ENCODE assay signal across 8 mouse cellular contexts in genomic region chr17:56727659-56728058, GRCm38 (mm10). TPM values are rescaled to one million over a fixed set of nuclear protein-coding genes. Genes with fewer than 3 reads are reported as not detected.
A peak's percentile ranks its signal among the peaks of the same experiment; 100 is the strongest.
DNase-seq lines count a peak whose midpoint lies in the region; ATAC-seq and TF ChIP-seq lines count a peak whose summit lies in the region.

No protein-coding gene starts in this region.

- H3K4me1 ChIP-seq in lung, embryonic 16.5 days (replicated peaks; ENCODE audit: control insufficient read depth, insufficient read depth, low read length): peaks cover 26% of the 10 kb centered on the region
- no peaks in the 10 kb centered on the region for H3K4me1 ChIP-seq in lung, adult 2 months (ENCODE audit: control insufficient read depth, insufficient read depth, low read length)
- peaks cover 22% of the 10 kb centered on the region for H3K4me1 ChIP-seq in intestine, embryonic 14.5 days (replicated peaks; ENCODE audit: control insufficient read depth, insufficient read depth, low read length)
- peaks cover 26% of the 10 kb centered on the region for H3K4me1 ChIP-seq in stomach, embryonic 16.5 days (ENCODE audit: control insufficient read depth, insufficient read depth, low read length)

- peak; percentile 19 for ATAC-seq in lung, embryonic 16.5 days (ENCODE audit: low read depth)
- peak; percentile 34; the same call in 1 of the 2 replicates for ATAC-seq in intestine, embryonic 14.5 days (replicated peaks; ENCODE audit: low FRiP score, low TSS enrichment, low read depth)
- peak; percentile 24; the same call in 1 of the 2 replicates for ATAC-seq in stomach, embryonic 16.5 days (ENCODE audit: insufficient read depth, low FRiP score)
- ATAC-seq in activated CD4-positive, CD25-positive, alpha-beta regulatory T cell, adult 4 months: no peak

- peak overlapping the region; percentile 40; the same call in 1 of the 2 replicates for H3K9ac ChIP-seq in lung, embryonic 16.5 days (ENCODE audit: low read length)
- no peak overlapping the region for H3K9ac ChIP-seq in intestine, embryonic 14.5 days (ENCODE audit: low read length)
- peak overlapping the region; percentile 35 for H3K9ac ChIP-seq in stomach, embryonic 16.5 days (ENCODE audit: low read length)

- WGBS in lung, embryonic 16.5 days: 9% methylated on average over 12 of the region's 12 CpGs
- 15% methylated on average over 12 of the region's 12 CpGs for WGBS in lung, adult 2 months
- 9% methylated on average over 12 of the region's 12 CpGs for WGBS in intestine, embryonic 14.5 days
- WGBS in stomach, embryonic 16.5 days: 8% methylated on average over 12 of the region's 12 CpGs

- peak; percentile 86 for DNase-seq in heart, adult 11 months
- no peak for DNase-seq in heart, postnatal 4 days
- DNase-seq in lung, adult 2 months: no peak
- peak; percentile 72 for DNase-seq in intestine, embryonic 14.5 days (ENCODE audit: low spot score)
- DNase-seq in ovary, adult 18-20 months (ENCODE audit: low spot score): no peak

- TF ChIP-seq POLR2A in lung, adult 2 months (IDR thresholded peaks at IDR 0.05; ENCODE audit: borderline replicate concordance, extremely low read depth, low read depth, low read length): no peak

- H3K4me3 ChIP-seq in lung, embryonic 16.5 days (ENCODE audit: low read length): no peak overlapping the region
- H3K4me3 ChIP-seq in lung, adult 2 months (replicated peaks; ENCODE audit: extremely low read depth, low read depth, low read length): no peak overlapping the region
- H3K4me3 ChIP-seq in intestine, embryonic 14.5 days (ENCODE audit: low read depth, low read length): no peak overlapping the region
- no peak overlapping the region for H3K4me3 ChIP-seq in stomach, embryonic 16.5 days (replicated peaks; ENCODE audit: low read length)

- peaks cover 8% of the 10 kb centered on the region for H3K36me3 ChIP-seq in lung, embryonic 16.5 days (ENCODE audit: control insufficient read depth, insufficient read depth, low read length)
- H3K36me3 ChIP-seq in intestine, embryonic 14.5 days (ENCODE audit: control insufficient read depth, insufficient read depth, low read length): peaks cover 15% of the 10 kb centered on the region
- no peaks in the 10 kb centered on the region for H3K36me3 ChIP-seq in stomach, embryonic 16.5 days (ENCODE audit: control insufficient read depth, insufficient read depth, low read length)

- peak overlapping the region; percentile 23 for H3K4me2 ChIP-seq in lung, embryonic 16.5 days (ENCODE audit: low read depth, low read length)
- H3K4me2 ChIP-seq in intestine, embryonic 14.5 days (ENCODE audit: low read length): peak overlapping the region; percentile 18; the same call in 1 of the 2 replicates
- H3K4me2 ChIP-seq in stomach, embryonic 16.5 days (ENCODE audit: low read depth, low read length): peak overlapping the region; percentile 34; the same call in 1 of the 2 replicates

- H3K27ac ChIP-seq in lung, embryonic 16.5 days (ENCODE audit: low read length): 0 out of 2 replicates have a peak overlapping the region, but pooled peaks have one; percentile 46
- no peak overlapping the region; the same call in 1 of the 2 replicates for H3K27ac ChIP-seq in intestine, embryonic 14.5 days (ENCODE audit: low read depth)
- H3K27ac ChIP-seq in stomach, embryonic 16.5 days (ENCODE audit: low read length): peak overlapping the region; percentile 73

- no peaks in the 10 kb centered on the region for H3K27me3 ChIP-seq in lung, embryonic 16.5 days (ENCODE audit: control insufficient read depth, insufficient read depth, low read depth, low read length)
- H3K27me3 ChIP-seq in intestine, embryonic 14.5 days (replicated peaks; ENCODE audit: control insufficient read depth, insufficient read depth, low read length): no peaks in the 10 kb centered on the region
- no peaks in the 10 kb centered on the region for H3K27me3 ChIP-seq in stomach, embryonic 16.5 days (ENCODE audit: control insufficient read depth, insufficient read depth, low read length)

- no peak for TF ChIP-seq CTCF in lung, adult 2 months (IDR thresholded peaks at IDR 0.05; ENCODE audit: insufficient read depth, low read length)

- peaks cover 3% of the 10 kb centered on the region for H3K9me3 ChIP-seq in lung, embryonic 16.5 days (ENCODE audit: control insufficient read depth, low read length)
- no peaks in the 10 kb centered on the region for H3K9me3 ChIP-seq in intestine, embryonic 14.5 days (ENCODE audit: control insufficient read depth, low read length)
- no peaks in the 10 kb centered on the region for H3K9me3 ChIP-seq in stomach, embryonic 16.5 days (replicated peaks; ENCODE audit: control insufficient read depth, low read length)

RNA-seq across cellular contexts. Expression of gene Vmac, which starts 9.8 kb away (rescaled TPM):
- 1 to 10 TPM; 5.3 to 8.0 TPM for total RNA-seq in heart, postnatal 4 days (2021)
- 15.4 and 18.2 TPM in 2 replicates for polyA plus RNA-seq in lung, embryonic 16.5 days (2015; fragmentation: Nextera tagmentation; extraction: Ambion mirVana)
- 31.9 and 32.4 TPM in 2 replicates for polyA plus RNA-seq in lung, adult 2 months (2012; rRNA removed)
- 21.2 and 21.3 TPM in 2 replicates for polyA plus RNA-seq in intestine, embryonic 14.5 days (2014; fragmentation: Nextera tagmentation; extraction: Ambion mirVana)
- polyA plus RNA-seq in stomach, embryonic 16.5 days (2015; fragmentation: Nextera tagmentation; extraction: Ambion mirVana): 19.6 and 20.2 TPM in 2 replicates
- polyA plus RNA-seq in activated CD4-positive, CD25-positive, alpha-beta regulatory T cell, adult 4 months (2017; shearing (Covaris generic)): 1 to 10 TPM; 6.0 TPM

RNA-seq across cellular contexts. Expression of gene Ndufa11, which starts 10.1 kb away (rescaled TPM):
- total RNA-seq in heart, postnatal 4 days (2021): 100 to 1,000 TPM; 705 to 809 TPM
- polyA plus RNA-seq in lung, embryonic 16.5 days (2015; fragmentation: Nextera tagmentation; extraction: Ambion mirVana): 424 and 435 TPM in 2 replicates
- 348 and 393 TPM in 2 replicates for polyA plus RNA-seq in lung, adult 2 months (2012; rRNA removed)
- 494 and 522 TPM in 2 replicates for polyA plus RNA-seq in intestine, embryonic 14.5 days (2014; fragmentation: Nextera tagmentation; extraction: Ambion mirVana)
- polyA plus RNA-seq in stomach, embryonic 16.5 days (2015; fragmentation: Nextera tagmentation; extraction: Ambion mirVana): 426 and 434 TPM in 2 replicates
- polyA plus RNA-seq in activated CD4-positive, CD25-positive, alpha-beta regulatory T cell, adult 4 months (2017; shearing (Covaris generic)): 100 to 1,000 TPM; 272 to 279 TPM

RNA-seq across cellular contexts. Expression of gene Nrtn, which starts 29.7 kb away (rescaled TPM):
- 10 to 100 TPM; 22.4 to 22.5 TPM for total RNA-seq in heart, postnatal 4 days (2021)
- 5.1 and 7.3 TPM in 2 replicates for polyA plus RNA-seq in lung, embryonic 16.5 days (2015; fragmentation: Nextera tagmentation; extraction: Ambion mirVana)
- polyA plus RNA-seq in lung, adult 2 months (2012; rRNA removed): 17.3 and 23.2 TPM in 2 replicates
- 13.5 and 15.6 TPM in 2 replicates for polyA plus RNA-seq in intestine, embryonic 14.5 days (2014; fragmentation: Nextera tagmentation; extraction: Ambion mirVana)
- polyA plus RNA-seq in stomach, embryonic 16.5 days (2015; fragmentation: Nextera tagmentation; extraction: Ambion mirVana): 4.5 and 6.2 TPM in 2 replicates
- polyA plus RNA-seq in activated CD4-positive, CD25-positive, alpha-beta regulatory T cell, adult 4 months (2017; shearing (Covaris generic)): not detected

RNA-seq across cellular contexts. Expression of gene Dus3l, which starts 36.9 kb away (rescaled TPM):
- total RNA-seq in heart, postnatal 4 days (2021): 10 to 100 TPM; 22.8 to 23.5 TPM
- 40.8 and 43.6 TPM in 2 replicates for polyA plus RNA-seq in lung, embryonic 16.5 days (2015; fragmentation: Nextera tagmentation; extraction: Ambion mirVana)
- 81.7 and 84.5 TPM in 2 replicates for polyA plus RNA-seq in lung, adult 2 months (2012; rRNA removed)
- 45.6 and 47.4 TPM in 2 replicates for polyA plus RNA-seq in intestine, embryonic 14.5 days (2014; fragmentation: Nextera tagmentation; extraction: Ambion mirVana)
- 40.5 and 41.9 TPM in 2 replicates for polyA plus RNA-seq in stomach, embryonic 16.5 days (2015; fragmentation: Nextera tagmentation; extraction: Ambion mirVana)
- 10 to 100 TPM; 24.3 to 32.7 TPM for polyA plus RNA-seq in activated CD4-positive, CD25-positive, alpha-beta regulatory T cell, adult 4 months (2017; shearing (Covaris generic))

RNA-seq across cellular contexts. Expression of gene Prr22, which starts 42.4 kb away (rescaled TPM):
- total RNA-seq in heart, postnatal 4 days (2021): under 1 TPM; 0.41 to 0.61 TPM
- 0.84 and 1.5 TPM in 2 replicates for polyA plus RNA-seq in lung, embryonic 16.5 days (2015; fragmentation: Nextera tagmentation; extraction: Ambion mirVana)
- 1.6 and 2.2 TPM in 2 replicates for polyA plus RNA-seq in lung, adult 2 months (2012; rRNA removed)
- polyA plus RNA-seq in intestine, embryonic 14.5 days (2014; fragmentation: Nextera tagmentation; extraction: Ambion mirVana): 1.7 and 2.3 TPM in 2 replicates
- 1.0 and 1.1 TPM in 2 replicates for polyA plus RNA-seq in stomach, embryonic 16.5 days (2015; fragmentation: Nextera tagmentation; extraction: Ambion mirVana)
- under 1 TPM; 0.33 to 0.74 TPM for polyA plus RNA-seq in activated CD4-positive, CD25-positive, alpha-beta regulatory T cell, adult 4 months (2017; shearing (Covaris generic))

Comparison
In these comparisons a context has a peak if more than half of its experiments do, and no peak if none do; other contexts are left out.
1. DNase-seq: peak in heart, adult 11 months (single experiment) and intestine, embryonic 14.5 days (single experiment); none in heart, postnatal 4 days (single experiment), lung, adult 2 months (single experiment) and ovary, adult 18-20 months (single experiment).
2. Peak in every context shown above with its lines, with median percentiles within 50 percentile points of each other: H3K4me2 ChIP-seq.